Mouse (Mus musculus) liver, embryonic 15.5 days (tissue): ENCODE results near the gene Tex29. TPM values are rescaled to one million over a fixed set of nuclear protein-coding genes. Genes with fewer than 3 reads are reported as not detected.

Experiments used
- ATAC-seq: fragments of 200-750 bp; cut with Nextera tagmentation; 2 replicates; pipeline ENCODE4 v1.8.0; 2017; ENCODE audit warnings: moderate number of reproducible peaks, mild to moderate bottlenecking, moderate library complexity; ENCODE audit not compliant: insufficient read depth
- H3K27ac ChIP-seq: fragments of 300-500 bp; sonication (generic); replicated peaks from 2 replicates; pipeline ENCODE4 v1.5.1; 2015; ENCODE audit warnings: mild to moderate bottlenecking, inconsistent platforms
- H3K27me3 ChIP-seq: fragments of 300-500 bp; sonication (generic); 2 replicates; pipeline ENCODE4 v1.6.1; 2015; ENCODE audit warnings: mild to moderate bottlenecking, inconsistent platforms
- H3K36me3 ChIP-seq: fragments of 300-500 bp; sonication (generic); replicated peaks from 2 replicates; pipeline ENCODE4 v1.6.1; 2015; ENCODE audit warnings: moderate library complexity, mild to moderate bottlenecking, inconsistent platforms
- H3K4me1 ChIP-seq: fragments of 300-500 bp; sonication (generic); replicated peaks from 2 replicates; pipeline ENCODE4 v1.6.1; 2015; ENCODE audit warnings: inconsistent platforms
- H3K4me2 ChIP-seq: fragments of 300-500 bp; sonication (generic); 2 replicates; pipeline ENCODE4 v1.6.1; 2015; ENCODE audit warnings: moderate library complexity, mild to moderate bottlenecking, inconsistent platforms
- H3K4me3 ChIP-seq: fragments of 300-500 bp; sonication (generic); replicated peaks from 2 replicates; pipeline ENCODE4 v1.5.1; 2015; ENCODE audit warnings: mild to moderate bottlenecking, inconsistent platforms
- H3K9ac ChIP-seq: fragments of 300-500 bp; sonication (generic); 2 replicates; pipeline ENCODE4 v1.6.1; 2015; ENCODE audit warnings: moderate library complexity, mild to moderate bottlenecking, inconsistent platforms
- H3K9me3 ChIP-seq: fragments of 300-500 bp; sonication (generic); replicated peaks from 2 replicates; pipeline ENCODE4 v1.6.1; 2016; ENCODE audit warnings: inconsistent platforms
- WGBS: fragments of 180-500 bp; shearing (Covaris S2); methylation state at CpG from one replicate; pipeline ENCODE4 v1.1.7; 2015; ENCODE audit warnings: mixed read lengths; ENCODE audit not compliant: insufficient replicate concordance; 5-methylcytosine and 5-hydroxymethylcytosine counted together
- polyA plus RNA-seq: library from polyadenylated mRNA; unstranded; fragments of >200 nt; fragmentation: Nextera tagmentation; extraction: Ambion mirVana; gene quantifications from 2 replicates; pipeline ENCODE4 v1.2.1, GENCODE M21; 2015

Tex29 gene
- polyA plus RNA-seq, 1 experiment from 2014 or later, result not detected

- WGBS, result 68% methylated on average over 12 of the region's 12 CpGs
- H3K9ac ChIP-seq, result no peak overlapping the region
- H3K27ac ChIP-seq, result no peak overlapping the region
- no peaks in the 10 kb centered on the region for H3K9me3 ChIP-seq
- H3K36me3 ChIP-seq, result no peaks in the 10 kb centered on the region
- H3K27me3 ChIP-seq, result no peaks in the 10 kb centered on the region
- no peak for ATAC-seq
- H3K4me3 ChIP-seq, result no peak overlapping the region
- no peak overlapping the region for H3K4me2 ChIP-seq
- no peaks in the 10 kb centered on the region for H3K4me1 ChIP-seq
These were observed 45.8 kb downstream of the Tex29 start for GRCm38 (mm10) chr8:11885881-11886699.

- no peak overlapping the region for H3K9ac ChIP-seq
- WGBS, result 57% methylated on average over 2 of the region's 2 CpGs
- no peak overlapping the region for H3K27ac ChIP-seq
- no peaks in the 10 kb centered on the region for H3K9me3 ChIP-seq
- no peaks in the 10 kb centered on the region for H3K36me3 ChIP-seq
- no peak overlapping the region for H3K4me3 ChIP-seq
- no peak overlapping the region for H3K4me2 ChIP-seq
- no peaks in the 10 kb centered on the region for H3K27me3 ChIP-seq
- no peak for ATAC-seq
- H3K4me1 ChIP-seq, result no peaks in the 10 kb centered on the region
These were observed 46.5 kb downstream of the Tex29 start for GRCm38 (mm10) chr8:11886824-11887223.

- H3K27ac ChIP-seq, result no peak overlapping the region
- no peak overlapping the region for H3K9ac ChIP-seq
- no peaks in the 10 kb centered on the region for H3K36me3 ChIP-seq
- no peak overlapping the region for H3K4me2 ChIP-seq
- no peak overlapping the region for H3K4me3 ChIP-seq
- 34% methylated on average over 7 of the region's 7 CpGs for WGBS
- no peaks in the 10 kb centered on the region for H3K4me1 ChIP-seq
- H3K27me3 ChIP-seq, result no peaks in the 10 kb centered on the region
- no peak for ATAC-seq
- H3K9me3 ChIP-seq, result no peaks in the 10 kb centered on the region
These were observed 49.1 kb downstream of the Tex29 start for GRCm38 (mm10) chr8:11889156-11890018.

GRCm38 (mm10) chr8:11892756-11893155, 52.5 kb downstream of the Tex29 start:
- no peaks in the 10 kb centered on the region for H3K27me3 ChIP-seq
- H3K36me3 ChIP-seq, result no peaks in the 10 kb centered on the region
- no peak overlapping the region for H3K4me3 ChIP-seq
- H3K27ac ChIP-seq, result no peak overlapping the region
- no peak for ATAC-seq
- H3K4me2 ChIP-seq, result no peak overlapping the region
- no peaks in the 10 kb centered on the region for H3K4me1 ChIP-seq
- H3K9ac ChIP-seq, result no peak overlapping the region
- 60% methylated on average over 2 of the region's 2 CpGs for WGBS
- H3K9me3 ChIP-seq, result no peaks in the 10 kb centered on the region

GRCm38 (mm10) chr8:11896022-11896662, 55.9 kb downstream of the Tex29 start:
- Histone ChIP-seq H3K36me3 (no peaks in the 10 kb centered on the region), H3K27ac (no peak overlapping the region), H3K4me3 (no peak overlapping the region), H3K9ac (no peak overlapping the region), H3K4me1 (no peaks in the 10 kb centered on the region), H3K4me2 (no peak overlapping the region), H3K9me3 (no peaks in the 10 kb centered on the region), H3K27me3 (no peaks in the 10 kb centered on the region; the same call in 1 of the 2 replicates)
- 66% methylated on average over 13 of the region's 13 CpGs for WGBS
- ATAC-seq, result no peak

GRCm38 (mm10) chr8:11896677-11897076, 56.4 kb downstream of the Tex29 start:
- no peaks in the 10 kb centered on the region; the same call in 1 of the 2 replicates for H3K27me3 ChIP-seq
- H3K4me3 ChIP-seq, result no peak overlapping the region
- WGBS, result 80% methylated on average over 10 of the region's 10 CpGs
- ATAC-seq, result no peak
- no peak overlapping the region for H3K4me2 ChIP-seq
- no peaks in the 10 kb centered on the region for H3K36me3 ChIP-seq
- no peak overlapping the region for H3K9ac ChIP-seq
- H3K4me1 ChIP-seq, result no peaks in the 10 kb centered on the region
- no peaks in the 10 kb centered on the region for H3K9me3 ChIP-seq
- no peak overlapping the region for H3K27ac ChIP-seq

- Histone ChIP-seq H3K9me3 (no peaks in the 10 kb centered on the region), H3K9ac (no peak overlapping the region), H3K4me1 (no peaks in the 10 kb centered on the region), H3K4me3 (no peak overlapping the region), H3K4me2 (no peak overlapping the region), H3K36me3 (no peaks in the 10 kb centered on the region), H3K27me3 (no peaks in the 10 kb centered on the region; the same call in 1 of the 2 replicates), H3K27ac (no peak overlapping the region)
- 63% methylated on average over 1 of the region's 1 CpGs for WGBS
- no peak for ATAC-seq
These were observed 58.5 kb downstream of the Tex29 start for GRCm38 (mm10) chr8:11898814-11899213.

Other genes starting within 250 kb of the Tex29 start
- 22.1 and 23.7 TPM in 2 replicates for gene Ankrd10, start 204.7 kb upstream of the Tex29 start, polyA plus RNA-seq
- not detected in 2 replicates for gene 1700016D06Rik, start 139.4 kb upstream of the Tex29 start, polyA plus RNA-seq
- gene Arhgef7, start 112.8 kb upstream of the Tex29 start, polyA plus RNA-seq, result 9.5 and 11.0 TPM in 2 replicates